Mouse (Mus musculus): Measurements from ENCODE around the gene Ltc4s.

DNA sequence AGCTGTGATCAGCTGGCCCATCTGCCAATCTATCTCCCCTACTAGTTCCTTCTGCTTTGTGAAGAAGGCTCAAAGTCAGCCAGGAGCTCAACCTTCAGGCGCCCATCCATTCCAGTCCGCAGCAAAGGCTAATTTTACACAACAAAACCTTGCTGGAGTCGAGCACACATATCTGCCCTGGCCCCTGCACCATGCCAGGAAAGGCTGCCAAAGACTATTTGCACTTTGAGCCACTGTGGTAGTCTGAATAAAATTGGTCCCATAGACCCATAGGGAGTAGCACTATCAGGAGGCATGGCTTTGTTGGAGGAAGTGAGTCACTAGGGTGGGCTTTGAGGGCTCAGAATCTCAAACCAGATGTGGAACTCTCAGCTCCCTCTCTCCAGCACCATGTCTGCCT, 33.0 kb downstream of the Ltc4s start:
- TF ChIP-seq CTCF (IDR thresholded peaks at IDR 0.05; ENCODE audit: insufficient read depth, low read depth, low read length) (no peak), POLR2A (IDR thresholded peaks at IDR 0.05; ENCODE audit: insufficient read depth, low read depth, low read length) (no peak)
